Mouse (Mus musculus): ENCODE measurements around the gene Megf8. TPM values are rescaled to one million over a fixed set of nuclear protein-coding genes. Genes with fewer than 3 reads are reported as not detected.
A peak's percentile ranks its signal among the peaks of the same experiment; 100 is the strongest.
"Not testable (repeated sequence)": the region's sequence is repeated elsewhere in the genome, so short reads cannot be mapped to it uniquely, and the experiment has no call there.

The Megf8 gene
- polyA plus RNA-seq, 1 experiment, result 69.3 TPM

GRCm38 (mm10) chr7:25393451-25394210 is 76.7 kb downstream of the Megf8 start:
- Histone ChIP-seq H3K4me3 (ENCODE audit: insufficient read depth, low read length) (no peak overlapping the region), H3K27ac (ENCODE audit: insufficient read depth, low read length) (no peak overlapping the region), H3K4me1 (ENCODE audit: control insufficient read depth, insufficient read depth, low read length) (peaks cover 8% of the 10 kb centered on the region)
- TF ChIP-seq CTCF (IDR thresholded peaks at IDR 0.05; ENCODE audit: extremely low read depth, insufficient read depth, low read length), result no peak
- no peak for TF ChIP-seq POLR2A (IDR thresholded peaks at IDR 0.05; ENCODE audit: extremely low read depth, insufficient read depth, low read length)

GRCm38 (mm10) chr7:25394754-25395153 is 77.8 kb downstream of the Megf8 start:
- H3K4me3 ChIP-seq (ENCODE audit: insufficient read depth, low read length), result peak overlapping the region; percentile 64
- H3K4me1 ChIP-seq (ENCODE audit: control insufficient read depth, insufficient read depth, low read length), result peaks cover 8% of the 10 kb centered on the region
- TF ChIP-seq POLR2A (IDR thresholded peaks at IDR 0.05; ENCODE audit: extremely low read depth, insufficient read depth, low read length), result no peak
- no peak for TF ChIP-seq CTCF (IDR thresholded peaks at IDR 0.05; ENCODE audit: extremely low read depth, insufficient read depth, low read length)
- no peak overlapping the region; the same call in 1 of the 2 replicates for H3K27ac ChIP-seq (ENCODE audit: insufficient read depth, low read length)

GRCm38 (mm10) chr7:25395186-25395557 is 78.2 kb downstream of the Megf8 start:
- peak overlapping the region; percentile 15; the same call in 1 of the 2 replicates for H3K27ac ChIP-seq (ENCODE audit: insufficient read depth, low read length)
- TF ChIP-seq CTCF (IDR thresholded peaks at IDR 0.05; ENCODE audit: extremely low read depth, insufficient read depth, low read length) (no peak), POLR2A (IDR thresholded peaks at IDR 0.05; ENCODE audit: extremely low read depth, insufficient read depth, low read length) (peak; percentile 27; the same call in 1 of the 2 replicates)
- H3K4me1 ChIP-seq (ENCODE audit: control insufficient read depth, insufficient read depth, low read length), result peaks cover 8% of the 10 kb centered on the region
- peak overlapping the region; percentile 64 for H3K4me3 ChIP-seq (ENCODE audit: insufficient read depth, low read length)

DNA sequence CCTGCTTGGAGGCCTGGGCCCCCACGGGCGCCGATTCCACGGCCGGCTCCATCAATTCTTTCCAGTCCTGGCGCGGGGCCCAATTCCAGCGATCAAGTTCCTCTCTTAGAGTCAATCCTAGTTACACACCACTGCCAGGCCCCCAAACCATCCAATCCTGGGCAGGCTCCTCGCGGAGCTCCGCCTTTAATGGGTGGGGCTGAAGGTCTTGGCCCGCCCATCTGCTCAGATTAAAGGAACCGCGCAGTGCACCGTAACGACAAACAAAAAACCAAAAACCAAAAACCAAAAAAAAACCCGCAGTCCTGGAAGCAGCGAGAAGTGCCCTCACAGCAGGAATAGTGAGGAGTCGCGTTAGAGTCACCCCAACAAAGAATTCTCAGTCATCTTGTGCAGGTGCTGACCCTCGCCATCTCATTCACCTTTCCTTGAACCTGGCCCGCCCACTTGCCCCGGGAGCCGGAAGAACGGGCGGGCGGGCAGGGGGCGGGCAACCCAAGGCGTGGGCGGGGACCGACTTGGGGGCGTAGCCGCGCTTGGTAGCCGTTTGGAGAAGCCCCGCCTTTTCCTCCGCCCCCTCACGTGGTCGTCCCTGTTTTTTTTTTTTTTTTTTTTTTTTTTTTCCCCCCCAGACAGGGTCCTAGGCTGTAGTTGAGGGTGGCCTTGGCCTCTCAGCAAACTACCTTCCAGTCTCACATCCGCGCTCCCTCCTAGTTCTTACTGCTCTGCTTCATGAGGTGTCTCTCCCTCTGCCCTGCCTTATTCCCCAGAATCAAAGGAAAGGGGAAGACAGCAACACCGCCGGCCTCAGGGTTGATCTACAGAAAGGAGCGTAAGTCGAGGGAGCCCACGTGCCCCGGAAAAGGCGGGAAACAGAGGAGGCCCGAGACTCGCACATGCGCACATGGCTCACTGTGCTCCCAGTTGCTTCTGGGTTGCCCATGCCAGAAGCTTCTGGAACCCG is 78.9 kb downstream of the Megf8 start:
- Histone ChIP-seq H3K4me3 (ENCODE audit: insufficient read depth, low read length) (peak overlapping the region; percentile 64), H3K4me1 (ENCODE audit: control insufficient read depth, insufficient read depth, low read length) (peaks cover 8% of the 10 kb centered on the region), H3K27ac (ENCODE audit: insufficient read depth, low read length) (peak overlapping the region; percentile 15; the same call in 1 of the 2 replicates)
- TF ChIP-seq POLR2A (IDR thresholded peaks at IDR 0.05; ENCODE audit: extremely low read depth, insufficient read depth, low read length), result 0 out of 2 replicates have a peak, but pooled peaks have one; percentile 22
- no peak for TF ChIP-seq CTCF (IDR thresholded peaks at IDR 0.05; ENCODE audit: extremely low read depth, insufficient read depth, low read length)

DNA sequence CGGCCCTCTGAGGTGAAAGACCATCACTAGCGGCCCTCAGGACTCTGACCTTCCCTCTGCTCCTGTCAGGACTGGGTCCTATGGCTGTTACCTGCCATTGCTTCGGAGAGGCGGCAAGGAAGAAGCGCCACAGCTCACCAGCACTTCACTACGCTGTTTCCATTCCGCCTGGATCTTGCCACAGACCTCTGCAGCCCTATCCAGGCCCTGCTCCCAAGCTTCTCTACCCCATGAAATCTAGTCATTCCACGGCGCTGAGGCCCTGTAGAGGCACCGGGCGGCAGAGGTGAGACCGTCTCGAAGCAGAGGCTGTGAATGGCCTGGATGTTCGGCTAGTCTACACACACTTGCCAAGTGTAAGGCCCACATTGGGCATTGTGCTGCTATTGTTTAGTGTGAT is 79.7 kb downstream of the Megf8 start:
- Histone ChIP-seq H3K4me1 (ENCODE audit: control insufficient read depth, insufficient read depth, low read length) (peaks cover 8% of the 10 kb centered on the region), H3K27ac (ENCODE audit: insufficient read depth, low read length) (no peak overlapping the region)

GRCm38 (mm10) chr7:25398610-25399009 is 81.6 kb downstream of the Megf8 start, which contains the start of gene Lipe:
Gene Lipe (minus strand): TSS chr7:25398710.
- no peak for TF ChIP-seq CTCF (IDR thresholded peaks at IDR 0.05; ENCODE audit: extremely low read depth, insufficient read depth, low read length)
- TF ChIP-seq POLR2A (IDR thresholded peaks at IDR 0.05; ENCODE audit: extremely low read depth, insufficient read depth, low read length), result no peak

More for the DNA sequence above, 79.7 kb downstream of the Megf8 start:
- TF ChIP-seq CTCF (IDR thresholded peaks at IDR 0.05; ENCODE audit: extremely low read depth, insufficient read depth, low read length) (no peak), POLR2A (IDR thresholded peaks at IDR 0.05; ENCODE audit: extremely low read depth, insufficient read depth, low read length) (no peak)
- peak overlapping the region; percentile 64; the same call in 1 of the 2 replicates for H3K4me3 ChIP-seq (ENCODE audit: insufficient read depth, low read length)

DNA sequence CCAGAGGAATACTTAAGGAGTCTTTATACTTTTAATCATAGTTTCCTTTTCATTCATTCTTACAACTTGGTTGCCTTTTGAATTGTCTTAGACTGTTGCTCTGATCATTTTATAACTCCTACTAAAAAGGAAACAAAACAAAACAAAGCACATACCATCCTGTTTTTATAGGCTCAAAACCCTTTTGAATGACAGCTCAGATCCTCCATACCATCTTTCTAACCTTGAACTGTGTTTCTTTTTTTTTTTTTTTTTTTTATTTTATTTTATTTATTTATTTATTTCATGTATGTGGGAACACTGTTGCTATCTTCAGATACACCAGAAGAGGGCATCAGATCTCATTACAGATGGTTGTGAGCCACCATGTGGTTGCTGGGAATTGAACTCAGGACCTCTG is 82.1 kb downstream of the Megf8 start:
- H3K4me3 ChIP-seq (ENCODE audit: insufficient read depth, low read length); H3K4me1 ChIP-seq (ENCODE audit: control insufficient read depth, insufficient read depth, low read length); H3K27ac ChIP-seq (ENCODE audit: insufficient read depth, low read length): not testable (repeated sequence)

More at GRCm38 (mm10) chr7:25398610-25399009, 81.6 kb downstream of the Megf8 start, which contains the start of gene Lipe:
- H3K27ac ChIP-seq (ENCODE audit: insufficient read depth, low read length), result no peak within 1 kb of the TSS
- H3K4me1 ChIP-seq (ENCODE audit: control insufficient read depth, insufficient read depth, low read length), result peaks cover 4% of the 10 kb centered on the region
- no peak within 1 kb of the TSS for H3K4me3 ChIP-seq (ENCODE audit: insufficient read depth, low read length)

DNA sequence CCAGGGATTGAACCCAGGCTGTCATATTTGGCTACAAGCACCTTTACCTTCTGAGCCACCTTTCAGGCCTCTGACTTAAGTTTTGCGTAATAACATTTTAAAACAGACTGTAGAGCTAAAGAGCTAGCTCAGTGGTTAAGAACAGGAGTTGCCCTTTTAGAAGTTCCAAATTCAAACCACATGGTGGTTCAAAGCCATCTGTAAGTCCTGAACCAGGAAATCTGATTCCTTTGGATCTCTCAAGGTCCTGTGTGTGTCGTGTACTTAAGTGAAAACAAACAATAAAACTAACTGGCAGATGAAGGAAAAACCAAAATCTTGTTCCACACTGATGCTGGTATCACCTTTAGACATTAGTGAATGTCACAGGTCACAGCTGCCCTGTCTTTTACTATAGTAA is 84.6 kb downstream of the Megf8 start:
- H3K4me1 ChIP-seq (ENCODE audit: control insufficient read depth, insufficient read depth, low read length), result no peaks in the 10 kb centered on the region
- H3K27ac ChIP-seq (ENCODE audit: insufficient read depth, low read length), result no peak overlapping the region
- TF ChIP-seq CTCF (IDR thresholded peaks at IDR 0.05; ENCODE audit: extremely low read depth, insufficient read depth, low read length), result no peak
- TF ChIP-seq POLR2A (IDR thresholded peaks at IDR 0.05; ENCODE audit: extremely low read depth, insufficient read depth, low read length), result no peak
- no peak overlapping the region for H3K4me3 ChIP-seq (ENCODE audit: insufficient read depth, low read length)

- Histone ChIP-seq H3K4me3 (ENCODE audit: insufficient read depth, low read length) (no peak overlapping the region), H3K27ac (ENCODE audit: insufficient read depth, low read length) (no peak overlapping the region), H3K4me1 (ENCODE audit: control insufficient read depth, insufficient read depth, low read length) (no peaks in the 10 kb centered on the region)
- no peak for TF ChIP-seq POLR2A (IDR thresholded peaks at IDR 0.05; ENCODE audit: extremely low read depth, insufficient read depth, low read length)
- no peak for TF ChIP-seq CTCF (IDR thresholded peaks at IDR 0.05; ENCODE audit: extremely low read depth, insufficient read depth, low read length)
Measured at GRCm38 (mm10) chr7:25401986-25402385, 85.0 kb downstream of the Megf8 start.
